Mouse (Mus musculus) adrenal gland, postnatal 25 days (tissue): ENCODE results near the gene Atat1. TPM values are rescaled to one million over a fixed set of nuclear protein-coding genes. Genes with fewer than 3 reads are reported as not detected.

Source experiments
- DNase-seq: peaks from one replicate; pipeline ENCODE4 v3.0.0; 2021; ENCODE audit warnings: mixed read lengths
- total RNA-seq: library from RNA; stranded (reverse); gene quantifications from 2 replicates; pipeline ENCODE4 v1.2.3, GENCODE M21; 2021

Gene Atat1
- total RNA-seq, 1 experiment from 2014 or later = 44.1 TPM

DNA sequence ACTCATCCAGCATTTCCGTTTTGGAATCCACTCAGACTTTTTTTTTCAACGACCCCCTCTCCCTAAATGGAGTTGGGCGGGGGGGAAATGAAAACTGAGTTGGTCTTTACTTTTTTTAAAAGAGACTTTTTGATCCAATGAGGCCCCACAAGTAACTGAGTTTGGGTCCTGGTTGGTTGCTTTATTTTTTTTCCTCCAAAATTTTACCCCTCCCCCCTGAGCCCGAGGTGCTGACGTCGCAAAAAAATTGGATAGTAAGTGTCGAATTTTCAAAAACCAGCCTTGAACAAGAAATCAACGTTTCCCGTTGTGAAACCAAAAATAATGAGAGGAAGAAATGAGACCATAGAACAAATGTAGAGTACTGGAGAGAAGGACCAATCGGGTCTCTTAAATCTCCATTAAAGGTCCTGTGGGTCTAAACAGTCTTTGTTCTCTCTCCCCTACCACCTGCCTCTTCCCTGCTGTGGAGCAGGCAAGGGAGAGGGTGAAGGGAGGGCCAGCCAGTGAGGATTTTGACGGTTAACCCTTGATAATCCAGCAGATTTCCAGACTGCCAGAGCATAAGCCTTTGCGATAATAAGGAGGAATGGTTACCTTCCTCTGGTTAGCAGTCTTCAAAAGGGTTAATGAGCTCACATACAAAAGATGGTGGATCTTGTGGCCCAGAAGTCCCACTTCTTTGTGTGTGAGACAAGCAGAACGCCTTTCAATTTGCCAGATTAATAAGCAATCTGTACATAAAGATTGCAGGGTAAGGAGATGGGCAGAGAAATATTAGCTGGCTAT, 7.8 kb upstream of the Atat1 start:
- no peak for DNase-seq

DNA sequence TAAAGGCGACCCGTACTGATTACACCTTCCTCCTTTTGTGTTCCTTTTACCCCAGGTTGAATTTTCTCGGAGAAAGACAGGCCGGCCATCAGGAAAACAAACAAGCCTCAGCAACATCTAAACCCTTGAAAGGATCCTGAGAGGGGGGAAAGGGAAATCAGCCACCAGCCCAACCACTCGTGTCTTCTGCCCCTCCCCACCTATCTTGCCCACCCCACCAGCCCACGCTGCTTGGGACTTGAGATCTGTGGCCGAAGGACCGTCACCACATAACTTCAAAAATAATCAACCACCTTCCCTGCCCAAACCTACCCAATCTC, 7.2 kb upstream of the Atat1 start:
- DNase-seq = peak; percentile 33

DNA sequence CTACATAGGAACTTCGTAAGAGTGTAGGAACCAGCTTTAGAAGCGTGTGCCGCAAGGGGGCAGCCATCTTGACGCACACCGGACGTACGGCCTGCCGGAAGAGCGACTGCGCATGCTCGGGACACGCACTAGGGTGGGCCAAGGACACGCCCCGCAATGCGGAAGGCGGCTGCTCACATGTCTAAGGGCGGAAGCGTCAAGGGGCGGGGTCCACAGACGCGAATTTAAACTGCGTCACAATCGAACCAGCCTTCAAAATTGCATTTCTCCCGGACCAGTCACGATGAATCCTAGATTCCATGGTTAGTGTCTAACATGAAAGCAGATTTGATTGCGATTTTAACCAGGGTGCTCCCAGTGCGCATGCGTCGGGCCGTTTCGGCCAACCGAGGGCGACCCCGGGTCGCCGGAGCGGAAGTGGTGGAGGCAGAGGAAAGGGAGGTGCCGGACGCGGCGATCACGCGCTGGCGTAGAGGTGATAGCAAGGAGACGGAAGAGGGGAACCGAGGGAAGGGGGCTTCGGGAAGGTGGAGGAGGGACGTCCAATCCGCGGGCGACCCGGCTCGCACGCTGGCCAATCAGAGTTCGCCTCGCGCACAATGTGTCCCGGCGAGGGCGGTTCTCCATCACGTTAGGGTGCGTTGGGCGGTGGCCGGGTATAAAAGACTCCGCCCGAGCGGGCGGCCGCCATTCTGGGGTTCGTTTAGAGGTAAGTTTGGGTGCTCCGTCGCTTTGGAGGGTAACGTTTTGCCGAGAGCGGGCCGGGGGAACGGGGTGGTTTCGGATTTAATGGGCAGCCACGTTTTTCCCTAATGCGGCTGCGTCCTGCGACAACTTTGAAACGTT, 6.6 kb upstream of the Atat1 start, which contains the start of the genes Mrps18b and Ppp1r10:
Mrps18b (minus strand) TSS at position 93 of the 846 bp plus-strand sequence.
Ppp1r10 (plus strand) TSS at position 138 of the 846 bp plus-strand sequence.
- peak; percentile 98 for DNase-seq

DNA sequence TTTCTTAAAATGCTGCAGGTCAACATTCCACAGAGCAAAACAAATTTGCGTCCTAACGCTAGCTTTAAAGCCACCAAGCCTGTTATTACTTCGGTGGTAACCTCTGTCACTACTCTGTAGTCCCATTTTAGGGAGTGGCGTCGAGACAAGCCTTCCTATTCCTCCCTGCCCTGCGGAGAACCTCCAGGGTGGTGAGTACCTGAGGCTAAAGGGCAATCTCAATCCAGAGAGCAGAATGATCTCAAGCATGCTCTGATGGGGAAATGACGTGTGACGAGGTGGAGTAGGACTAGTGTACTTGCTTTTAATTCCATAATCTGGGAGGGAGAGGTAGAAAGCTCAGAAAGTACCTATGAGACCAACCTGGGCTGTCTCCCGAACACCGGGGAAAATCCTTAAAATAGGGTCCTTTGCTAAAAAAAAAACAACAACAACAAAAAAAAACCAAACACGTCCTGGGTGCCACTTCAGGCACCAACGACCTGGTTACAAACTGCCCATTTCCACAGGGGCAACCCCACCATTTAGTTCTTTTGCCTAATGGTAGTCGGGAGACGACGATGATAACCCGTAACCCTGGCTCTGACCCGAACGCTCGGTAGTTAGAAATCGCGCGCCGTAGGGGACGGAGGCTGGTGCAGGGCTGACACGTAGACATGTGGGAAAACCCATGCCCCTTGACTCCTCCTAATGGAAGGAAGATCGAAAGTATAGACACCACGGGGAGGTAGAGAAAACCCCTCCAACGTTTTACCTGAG, 5.8 kb upstream of the Atat1 start:
- DNase-seq = no peak

DNA sequence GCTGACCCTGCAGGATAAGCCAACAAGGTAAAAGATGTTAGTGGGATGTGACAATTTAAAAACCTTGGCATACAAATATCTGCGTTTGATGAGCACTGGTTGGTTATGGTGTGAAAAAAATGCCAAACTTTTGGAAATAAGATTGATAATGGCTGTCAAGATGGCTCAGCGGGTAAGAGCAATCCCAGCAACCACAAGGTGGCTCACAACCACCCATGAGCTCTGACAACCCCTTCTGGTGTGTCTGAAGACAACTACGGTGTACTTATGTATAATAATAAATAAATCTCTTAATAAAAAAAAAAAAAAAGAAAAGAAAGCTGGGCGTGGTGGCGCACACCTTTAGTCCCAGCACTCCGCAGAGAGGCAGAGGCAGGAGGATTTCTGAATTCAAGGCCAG, 5.1 kb upstream of the Atat1 start:
- DNase-seq = no peak

DNA sequence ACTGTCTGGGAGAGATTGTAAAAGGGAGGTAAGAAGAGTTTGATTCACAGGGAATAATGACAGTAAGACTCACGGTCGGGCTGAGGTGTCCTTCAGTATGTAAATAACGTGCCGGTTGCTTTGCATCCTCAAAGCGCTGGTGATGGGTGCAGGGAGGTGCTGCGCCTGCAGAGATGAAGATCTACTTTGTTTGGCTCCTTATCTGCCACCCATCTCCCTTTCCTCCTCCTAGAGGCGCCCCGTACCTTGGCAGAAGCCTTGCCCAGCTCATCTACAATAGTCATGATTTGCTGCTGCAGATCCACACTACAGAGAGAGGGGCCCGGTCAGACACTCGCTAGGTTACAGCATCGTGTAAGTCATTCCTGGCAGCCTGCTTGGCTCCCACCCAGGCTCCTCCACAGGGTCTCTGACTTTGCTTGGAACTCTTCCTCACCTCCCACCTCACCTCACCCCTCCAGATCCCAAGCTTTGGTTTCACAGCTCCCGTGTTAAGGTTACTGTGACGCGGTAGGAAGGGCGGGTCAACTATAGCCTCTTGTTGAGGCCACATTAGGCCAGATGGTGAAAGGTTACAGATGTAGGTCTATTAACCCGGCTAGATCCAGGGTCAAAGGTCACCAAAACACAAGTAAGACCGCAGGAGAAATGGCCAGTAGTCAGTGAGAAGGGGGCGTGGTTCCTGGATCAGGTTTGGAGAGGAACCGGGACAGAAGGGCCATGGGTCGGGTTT, 523 bp downstream of the Atat1 start:
- DNase-seq = no peak

DNA sequence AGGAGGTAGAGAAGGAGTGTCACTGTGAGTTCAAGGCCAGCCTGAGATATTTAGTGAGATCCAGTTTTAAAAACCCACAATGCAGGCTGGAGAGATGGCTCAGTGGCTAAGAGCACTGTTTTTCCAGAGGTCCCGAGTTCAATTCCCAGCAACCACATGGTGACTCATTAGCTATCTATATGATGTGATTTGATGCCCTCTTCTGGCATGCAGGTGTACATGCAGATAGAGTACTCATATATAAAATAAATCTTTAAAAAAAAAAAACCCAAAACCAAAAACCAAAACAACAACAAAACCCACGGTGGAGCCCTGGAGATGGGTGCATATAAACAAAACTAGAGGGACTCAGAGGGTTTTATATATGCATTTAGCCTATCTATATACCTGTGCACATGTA, 2.3 kb downstream of the Atat1 start:
- no peak for DNase-seq

DNA sequence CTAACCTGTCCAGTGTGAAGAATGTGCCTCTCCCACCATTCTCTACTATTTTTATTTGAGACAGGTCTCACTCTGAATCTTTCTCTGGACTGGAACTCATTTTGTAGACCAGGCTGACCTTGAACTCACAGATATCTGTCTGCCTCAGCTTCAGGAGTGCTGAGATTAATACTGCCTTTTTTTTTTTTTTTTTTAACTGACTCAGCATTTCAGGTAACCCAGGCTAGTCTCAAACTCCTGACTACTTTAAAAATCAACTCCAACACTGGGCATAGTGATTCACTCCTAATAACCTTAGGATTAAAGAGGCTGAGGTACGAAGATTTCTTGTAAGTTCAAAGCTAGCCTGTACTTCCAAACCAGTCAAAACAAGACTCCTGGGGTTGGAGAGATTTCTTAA, 4.3 kb downstream of the Atat1 start:
- no peak for DNase-seq

DNA sequence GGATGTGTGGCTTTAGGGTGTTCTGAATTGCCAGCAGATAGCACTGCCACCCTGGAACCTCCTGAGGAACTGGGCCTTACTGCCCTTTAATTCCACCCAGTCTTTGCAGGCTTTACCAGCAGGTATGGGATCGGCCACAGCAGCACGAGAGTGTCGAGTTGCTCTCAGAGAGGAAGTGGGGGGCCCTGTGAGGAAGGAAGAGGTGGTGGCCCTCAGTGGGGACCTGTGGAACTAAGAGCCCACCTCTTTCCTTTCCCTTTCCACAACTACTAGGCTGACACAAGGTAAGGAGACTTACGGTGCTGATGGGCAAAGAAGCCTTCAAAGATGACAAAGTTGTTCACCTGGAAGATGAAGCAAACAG, 5.9 kb downstream of the Atat1 start:
- no peak for DNase-seq

DNA sequence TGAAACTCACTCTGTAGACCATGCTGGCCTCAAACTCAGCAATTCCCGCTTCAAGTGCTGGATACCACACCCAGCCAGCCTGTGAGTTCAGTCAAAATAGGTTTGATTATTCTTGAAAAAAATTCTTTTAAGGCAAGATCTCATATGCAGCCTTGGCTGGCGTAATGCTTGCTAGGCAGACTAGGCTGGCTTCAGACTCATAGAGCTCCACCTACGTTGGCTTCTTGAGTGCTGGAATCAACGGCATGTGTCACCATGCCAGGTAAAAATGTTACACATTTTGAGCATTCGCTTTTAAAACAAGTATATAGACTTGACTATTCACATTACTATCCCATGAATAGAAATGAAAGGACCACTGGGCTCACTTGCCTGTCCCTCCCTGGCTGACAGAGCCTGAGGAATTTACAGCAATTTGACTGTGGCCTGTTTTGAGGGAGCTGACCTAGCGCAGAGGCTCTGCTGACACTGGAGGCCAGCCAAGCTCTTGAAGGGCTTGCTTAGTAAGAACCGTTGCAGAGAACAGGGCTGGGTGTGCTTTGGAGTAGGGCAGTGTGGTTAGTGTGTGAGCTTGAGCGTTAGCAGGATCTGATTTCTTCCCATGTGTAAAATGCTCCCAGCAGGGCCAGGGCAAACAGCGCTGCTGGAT, 6.4 kb downstream of the Atat1 start:
- DNase-seq = no peak

DNA sequence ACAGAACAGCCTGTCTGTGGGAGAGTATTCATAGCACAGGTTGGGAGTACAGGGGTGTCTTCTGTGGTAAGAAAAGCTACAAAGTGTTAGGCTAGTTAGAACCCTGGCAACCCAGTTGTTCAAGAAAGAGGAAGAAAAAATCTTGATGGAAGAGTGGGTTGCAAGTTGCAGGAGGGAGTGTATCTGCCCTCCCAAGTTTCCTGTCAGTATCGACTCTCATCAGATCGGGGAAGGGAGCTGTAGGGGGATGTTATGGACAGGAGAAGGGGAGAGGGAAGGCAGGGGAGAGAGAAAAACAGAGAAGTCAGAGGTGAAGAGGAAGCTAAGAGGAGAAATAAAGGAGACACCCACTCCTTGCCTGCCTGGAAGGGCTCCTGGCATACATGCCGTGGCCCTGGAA, 9.2 kb downstream of the Atat1 start:
- no peak for DNase-seq

DNA sequence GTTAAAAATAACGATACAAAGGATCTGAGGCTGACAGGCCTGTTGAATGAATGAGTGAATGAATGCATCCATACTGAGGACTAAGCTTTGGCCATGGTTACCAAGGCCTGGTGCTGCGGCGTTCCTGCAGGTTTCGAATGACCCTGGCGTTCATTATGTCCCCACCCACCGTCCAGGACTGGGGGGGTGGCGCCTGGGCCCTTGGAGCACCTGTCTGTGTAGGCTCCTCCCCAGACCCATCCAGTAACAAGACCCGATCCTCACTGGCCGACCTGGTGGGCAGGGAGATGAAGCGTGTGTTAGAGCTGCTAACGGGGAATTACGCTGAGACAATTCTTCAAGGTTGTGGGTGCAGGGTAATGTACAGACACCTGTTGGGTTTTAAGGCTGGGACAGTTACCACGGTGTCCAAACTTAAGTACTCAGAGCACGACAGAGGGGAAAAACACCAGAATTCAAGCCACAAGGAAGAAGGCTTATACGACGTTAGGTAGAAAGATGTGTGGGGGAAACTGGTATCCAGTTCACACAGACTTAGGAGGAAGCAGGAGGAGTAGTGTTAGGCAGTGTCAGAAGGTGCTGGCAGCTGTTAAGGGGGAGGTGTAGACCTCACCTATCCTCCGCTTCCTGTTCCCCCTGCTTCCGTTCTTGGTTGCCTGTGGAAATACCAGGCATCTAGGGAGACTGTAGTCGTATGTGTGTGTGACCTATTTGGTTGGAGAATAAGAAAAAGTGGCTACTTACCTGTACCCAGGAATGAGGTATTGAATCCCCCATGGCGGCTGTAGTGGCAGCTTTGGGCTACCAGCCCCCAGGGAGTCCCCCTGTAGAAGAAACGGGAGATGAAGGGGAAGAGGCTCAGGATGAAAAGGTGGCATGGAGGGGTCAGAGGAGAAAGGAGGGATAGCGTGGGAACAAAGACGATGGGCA, 12.0 kb downstream of the Atat1 start:
- DNase-seq = no peak

DNA sequence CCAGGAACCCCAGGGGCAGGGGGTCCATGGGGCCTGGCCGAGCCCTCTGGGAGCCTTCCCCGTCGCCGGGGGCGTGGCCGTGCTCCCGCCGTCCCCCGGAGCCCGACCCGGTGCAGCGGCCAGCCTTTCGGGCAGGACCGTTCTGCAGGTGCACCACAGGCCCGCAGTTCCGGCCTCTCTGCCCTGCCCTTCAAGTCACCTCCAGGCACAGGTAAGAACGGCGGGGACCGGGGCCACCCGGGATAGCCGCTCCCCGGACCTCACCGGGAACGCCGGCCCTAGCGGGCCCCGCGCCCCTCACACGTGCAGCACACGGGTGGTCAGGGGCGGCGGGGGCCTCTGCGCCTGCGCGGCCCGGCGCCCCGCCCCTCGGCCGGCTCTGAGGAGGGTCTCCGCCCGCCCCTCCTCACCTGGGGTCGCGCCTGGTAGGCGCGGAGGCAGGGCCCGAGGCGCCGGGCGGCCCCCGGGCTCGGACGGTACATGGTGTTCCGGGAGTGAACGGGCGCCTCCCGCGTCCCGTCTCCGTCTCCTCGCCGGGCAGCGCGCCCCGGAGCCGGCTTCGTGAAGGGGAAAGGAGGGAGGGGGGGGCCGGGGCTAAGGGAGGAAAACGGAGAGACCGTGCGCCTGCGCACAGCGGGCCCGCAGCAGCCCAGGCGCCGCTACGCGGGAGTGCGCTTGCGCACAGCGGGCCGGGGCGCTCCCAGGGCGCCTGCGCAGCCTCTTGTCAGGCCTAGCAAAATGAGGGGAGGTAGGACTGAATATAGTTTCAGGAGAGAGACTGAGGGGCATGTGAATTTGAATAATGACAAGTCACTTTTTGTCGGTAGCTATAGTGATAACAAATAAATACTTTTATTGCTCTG, 12.9 kb downstream of the Atat1 start, which contains the start of gene 2310061I04Rik:
2310061I04Rik (minus strand) TSS at position 651 of the 863 bp plus-strand sequence.
- DNase-seq = peak; percentile 93

DNA sequence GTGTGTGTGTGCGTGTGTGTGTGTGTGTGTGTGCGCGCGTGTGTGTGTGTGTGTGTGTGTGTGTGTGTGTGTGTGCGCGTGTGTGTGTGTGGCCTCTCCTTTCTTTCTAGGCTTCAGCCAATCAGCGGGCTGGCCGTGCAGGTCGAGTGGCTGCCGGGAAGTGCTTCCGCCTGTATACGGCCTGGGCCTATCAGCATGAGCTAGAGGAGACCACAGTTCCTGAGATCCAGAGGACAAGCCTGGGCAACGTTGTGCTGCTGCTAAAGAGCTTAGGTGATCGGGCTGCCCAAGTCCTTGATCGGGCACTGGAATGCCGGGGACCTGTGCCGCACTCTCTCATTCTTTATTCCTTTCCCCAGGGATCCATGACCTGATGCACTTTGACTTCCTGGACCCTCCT, 22.1 kb downstream of the Atat1 start:
- no peak for DNase-seq

DNA sequence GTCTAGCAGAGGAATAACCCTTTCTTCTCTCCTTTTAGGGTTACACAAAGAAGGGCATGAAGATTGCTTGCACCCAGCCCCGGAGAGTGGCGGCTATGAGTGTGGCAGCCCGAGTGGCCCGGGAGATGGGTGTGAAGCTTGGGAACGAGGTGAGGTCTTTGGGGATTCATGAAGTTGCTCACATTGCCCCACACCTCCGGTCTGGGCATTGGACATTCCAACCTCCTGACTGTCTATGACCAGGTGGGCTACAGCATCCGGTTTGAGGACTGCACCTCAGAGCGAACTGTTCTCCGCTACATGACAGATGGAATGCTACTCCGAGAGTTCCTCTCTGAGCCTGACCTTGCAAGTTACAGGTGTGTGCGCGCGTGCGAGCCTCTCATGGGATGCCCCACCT, 26.1 kb downstream of the Atat1 start:
- no peak for DNase-seq

DNA sequence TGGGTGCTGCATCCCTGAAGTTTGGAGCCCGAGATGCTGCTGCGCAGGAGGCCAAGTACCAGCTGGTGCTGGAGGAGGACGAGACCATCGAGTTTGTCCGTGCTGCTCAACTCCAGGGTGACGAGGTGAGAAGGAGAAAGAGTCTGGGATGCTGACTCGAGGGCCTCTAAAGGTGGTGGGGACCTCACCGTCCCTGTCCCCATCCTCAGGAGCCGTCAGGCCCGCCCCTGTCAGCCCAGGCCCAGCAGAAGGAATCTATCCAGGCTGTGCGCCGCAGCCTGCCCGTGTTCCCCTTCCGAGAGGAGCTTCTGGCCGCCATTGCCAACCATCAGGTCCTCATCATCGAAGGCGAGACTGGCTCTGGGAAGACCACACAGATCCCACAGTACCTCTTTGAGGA, 27.0 kb downstream of the Atat1 start:
- DNase-seq = no peak

DNA sequence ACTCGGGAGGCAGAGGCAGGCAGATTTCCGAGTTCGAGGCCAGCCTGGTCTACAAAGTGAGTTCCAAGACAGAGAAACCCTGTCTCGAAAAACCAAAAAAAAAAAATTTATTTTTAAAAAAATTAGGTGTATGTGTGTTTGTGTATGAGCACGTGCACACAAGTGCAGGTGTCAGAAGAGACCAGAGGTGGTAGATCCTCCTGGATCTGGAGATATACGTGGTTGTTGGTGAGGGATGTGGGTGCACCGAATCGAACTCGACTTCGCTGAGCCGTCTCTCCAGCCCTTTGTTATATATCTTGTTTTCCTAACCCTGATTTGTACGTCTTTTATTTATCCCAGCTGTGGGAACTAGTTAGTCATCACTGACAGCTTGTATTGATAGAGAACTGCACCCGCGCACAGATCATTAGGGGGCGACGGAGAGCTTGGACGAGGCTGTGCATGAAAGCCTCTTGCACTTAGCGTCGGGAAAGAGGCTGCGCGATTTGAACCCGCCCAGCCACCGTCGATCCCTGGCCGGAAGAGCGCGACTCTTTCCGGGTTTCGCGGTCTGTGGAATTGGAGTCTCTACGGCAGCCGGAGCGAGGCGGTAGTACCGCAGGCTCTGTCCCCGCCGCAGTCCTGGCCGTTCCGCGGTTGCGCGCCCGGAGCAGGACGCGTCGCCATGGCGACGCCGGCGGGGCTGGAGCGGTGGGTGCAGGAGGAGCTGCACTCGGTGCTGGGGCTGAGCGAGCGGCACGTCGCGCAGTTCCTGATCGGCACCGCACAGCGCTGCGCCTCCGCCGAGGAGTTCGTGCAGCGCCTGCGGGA, 30.4 kb downstream of the Atat1 start, which contains the start of gene Dhx16:
Dhx16 (plus strand) TSS at position 575 of the 813 bp plus-strand sequence.
- DNase-seq = peak; percentile 95

DNA sequence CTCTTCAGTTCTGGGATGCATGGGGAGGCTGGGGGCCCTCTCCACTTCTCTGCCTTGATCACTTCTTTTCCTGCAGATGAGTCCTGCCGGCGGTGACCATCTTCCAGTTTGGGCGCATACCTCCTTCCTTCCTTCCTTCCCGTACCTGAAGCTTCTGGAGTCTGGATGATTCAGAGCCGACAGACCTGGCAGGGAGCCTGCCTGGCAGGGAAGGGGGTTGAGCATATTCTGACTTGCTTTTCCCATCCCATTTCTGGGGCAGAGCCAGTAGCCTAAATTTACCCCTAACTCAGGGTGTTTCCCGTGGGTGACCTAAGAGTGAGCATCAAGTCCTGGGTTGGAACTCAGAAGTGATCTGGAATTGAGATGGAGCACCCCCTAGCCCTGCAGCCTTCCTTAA, 35.2 kb downstream of the Atat1 start:
- no peak for DNase-seq
